Mouse (Mus musculus) spleen, adult 2 months (tissue): ENCODE results near the gene Mrpl28.

Experiments
- CTCF ChIP-seq: fragments of 200-500 bp; IDR thresholded peaks from 2 replicates; pipeline ENCODE4 v1.5.1; 2011; ENCODE audit warnings: mild to moderate bottlenecking, inconsistent platforms; ENCODE audit not compliant: insufficient read depth, insufficient read length, insufficient replicate concordance; ENCODE audit errors: extremely low read depth
- POLR2A ChIP-seq: fragments of 200-500 bp; IDR thresholded peaks from 2 replicates; pipeline ENCODE4 v1.6.1; 2011; ENCODE audit warnings: low read depth, low read length, inconsistent platforms

- no peak for TF ChIP-seq CTCF
- TF ChIP-seq POLR2A = no peak
Measured at GRCm38 (mm10) chr17:26125226-26125625, 1.9 kb downstream of the Mrpl28 start.
